Mouse (Mus musculus) heart, embryonic 11.5 days (tissue): ENCODE data around the gene Olfr523. TPM values are rescaled to one million over a fixed set of nuclear protein-coding genes. Genes with fewer than 3 reads are reported as not detected.

Experiments used
- polyA plus RNA-seq: library from polyadenylated mRNA; unstranded; fragments of >200 nt; fragmentation: Nextera tagmentation; extraction: Ambion mirVana; gene quantifications from 2 replicates; pipeline ENCODE4 v1.2.1, GENCODE M21; 2014

Olfr523 gene
- polyA plus RNA-seq, 1 experiment from 2014 or later: not detected

Other genes starting within 250 kb of the Olfr523 start
- not detected in 2 replicates for gene Utf1, start 229.4 kb upstream of the Olfr523 start, polyA plus RNA-seq
- 0.21 and 0.29 TPM in 2 replicates for gene 6430531B16Rik, start 194.5 kb upstream of the Olfr523 start, polyA plus RNA-seq
- 1.0 and 1.4 TPM in 2 replicates for gene Adam8, start 180.7 kb upstream of the Olfr523 start, polyA plus RNA-seq
- 31.9 and 34.3 TPM in 2 replicates for gene Zfp511, start 136.8 kb upstream of the Olfr523 start, polyA plus RNA-seq
- gene Tubgcp2, start 136.5 kb upstream of the Olfr523 start, polyA plus RNA-seq: 37.3 and 42.1 TPM in 2 replicates
- gene Msx3, start 124.1 kb upstream of the Olfr523 start, polyA plus RNA-seq: 0.14 TPM in 1 of 2 replicates, not detected in the other
- 0.24 and 0.54 TPM in 2 replicates for gene Caly, start 90.7 kb upstream of the Olfr523 start, polyA plus RNA-seq
- gene Prap1, start 79.8 kb upstream of the Olfr523 start, polyA plus RNA-seq: not detected in 2 replicates
- 69.3 and 71.7 TPM in 2 replicates for gene Fuom, start 70.8 kb upstream of the Olfr523 start, polyA plus RNA-seq
- 17.1 and 19.0 TPM in 2 replicates for gene Paox, start 57.4 kb upstream of the Olfr523 start, polyA plus RNA-seq
- 179 and 198 TPM in 2 replicates for gene Echs1, start 56.7 kb upstream of the Olfr523 start, polyA plus RNA-seq
- gene Mtg1, start 35.7 kb upstream of the Olfr523 start, polyA plus RNA-seq: 24.8 and 33.7 TPM in 2 replicates
- gene Sprn, start 18.3 kb upstream of the Olfr523 start, polyA plus RNA-seq: 0.04 TPM in 1 of 2 replicates, not detected in the other
- not detected in 2 replicates for gene Olfr522, start 8.5 kb upstream of the Olfr523 start, polyA plus RNA-seq
- gene Olfr524, start 32.7 kb downstream of the Olfr523 start, polyA plus RNA-seq: not detected in 2 replicates
- not detected in 2 replicates for gene Cd163l1, start 45.0 kb downstream of the Olfr523 start, polyA plus RNA-seq
- gene 5830411N06Rik, start 74.1 kb downstream of the Olfr523 start, polyA plus RNA-seq: not detected in 2 replicates
- gene Olfr525, start 147.6 kb downstream of the Olfr523 start, polyA plus RNA-seq: not detected in 2 replicates
- gene Olfr527, start 160.8 kb downstream of the Olfr523 start, polyA plus RNA-seq: not detected in 2 replicates
- gene Olfr60, start 188.5 kb downstream of the Olfr523 start, polyA plus RNA-seq: not detected in 2 replicates
- not detected in 2 replicates for gene Olfr530, start 203.1 kb downstream of the Olfr523 start, polyA plus RNA-seq
- not detected in 2 replicates for gene Olfr531, start 229.7 kb downstream of the Olfr523 start, polyA plus RNA-seq
- gene Olfr532, start 248.4 kb downstream of the Olfr523 start, polyA plus RNA-seq: not detected in 2 replicates